Mouse (Mus musculus) heart, postnatal 36 days (tissue): ENCODE measurements around the gene Hccs. TPM values are rescaled to one million over a fixed set of nuclear protein-coding genes. Genes with fewer than 3 reads are reported as not detected.
"Not testable (repeated sequence)": the region's sequence is repeated elsewhere in the genome, so short reads cannot be mapped to it uniquely, and the experiment has no call there.

Experiments used
- DNase-seq, 2 experiments: peaks; one replicate each; pipeline ENCODE4 v3.0.0; 2021 to 2022
- intact Hi-C: fragments of 180-260 bp; cut with DNase I; formaldehyde crosslinking; loops from one replicate; pipeline ENCODE4 v1.15.1; 2025
- total RNA-seq, 2 experiments: library from RNA; stranded (reverse); gene quantifications; 2 replicates each; pipeline ENCODE4 v1.2.3; 2021

Hccs gene
- total RNA-seq, result 10 to 100 TPM; 63.3 to 70.0 TPM

GRCm38 (mm10) chrX:169319945-169320667 is at the start of gene Hccs:
TSS of gene Hccs (minus strand) at chrX:169320372.
- DNase-seq, result peak; percentile 85 to 88
- intact Hi-C loops, result loop anchor here (5.0 kb wide), 1 partner anchor 648 kb away; the partner anchor contains the start of gene Msl3

DNA sequence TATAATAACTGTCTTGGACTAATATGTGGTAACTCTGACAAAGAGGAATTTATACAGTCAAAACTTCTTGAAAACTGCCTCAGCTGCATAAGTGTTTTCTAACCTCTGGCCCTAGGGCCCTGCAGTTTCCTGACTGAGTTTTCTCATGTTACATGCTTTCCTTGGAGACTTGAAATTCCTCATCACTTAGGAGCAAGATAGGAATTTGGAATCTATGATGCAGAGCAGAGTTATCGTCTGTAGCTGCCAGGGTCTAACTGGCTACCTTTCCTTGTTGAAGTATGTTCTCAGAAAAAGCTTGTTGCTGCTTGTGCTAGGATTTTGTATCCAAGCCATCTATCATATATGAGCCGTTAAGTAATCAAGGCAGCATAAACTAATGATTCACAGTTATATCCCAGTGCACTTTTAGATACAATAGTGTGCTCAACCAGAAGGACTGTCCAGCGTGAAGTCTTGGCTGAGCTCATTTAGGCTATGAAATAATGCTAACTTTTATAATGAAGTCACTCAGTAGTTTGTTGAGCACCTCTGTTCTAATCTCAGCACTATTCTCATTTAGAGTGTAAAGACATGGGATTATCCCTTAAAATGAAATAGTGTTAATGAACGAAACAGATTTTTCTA is 37.1 kb upstream of the Hccs start:
- intact Hi-C loops, result no loop called here
- DNase-seq, result no peak

DNA sequence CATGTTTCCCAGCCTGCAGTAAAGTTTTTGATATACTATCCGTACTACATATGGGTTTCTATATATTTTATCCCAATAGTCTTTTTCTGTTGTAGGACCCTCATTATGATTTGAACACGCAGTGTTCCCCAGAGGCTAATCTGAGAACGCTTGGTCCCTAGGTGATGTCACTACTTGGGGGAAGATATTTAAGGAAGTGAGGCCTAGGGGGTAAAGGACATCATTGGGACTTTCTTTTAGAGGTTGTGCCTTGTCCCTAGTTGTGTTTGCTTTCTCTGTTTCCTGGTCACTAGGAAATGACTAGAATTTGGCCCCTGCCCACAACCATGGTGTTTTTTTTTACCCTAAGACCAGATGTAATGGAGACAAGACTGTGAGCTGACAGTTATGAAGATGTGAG is 18.0 kb upstream of the Hccs start:
- intact Hi-C loops, result no loop called here
- DNase-seq, result no peak

- intact Hi-C loops, result no loop called here
- no peak for DNase-seq
Observed at GRCm38 (mm10) chrX:169337559-169337958, 17.4 kb upstream of the Hccs start.

DNA sequence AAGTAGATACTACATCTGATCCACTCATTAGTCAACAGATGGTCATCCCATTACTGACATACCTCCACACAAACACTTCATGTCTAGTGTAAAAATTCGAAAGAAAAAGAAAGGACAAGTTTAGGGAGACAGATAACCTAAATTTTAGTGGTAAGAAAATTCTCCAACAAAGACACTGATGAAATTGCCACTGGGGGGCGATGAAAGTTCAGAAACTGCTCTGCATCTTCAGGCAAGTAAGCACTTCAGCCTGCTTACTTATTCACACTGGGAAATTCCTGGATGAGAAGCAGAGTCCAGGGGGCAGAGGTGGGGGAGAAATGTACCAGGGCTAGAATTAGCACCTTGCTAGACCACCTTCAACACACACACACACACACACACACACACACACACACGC is 12.1 kb upstream of the Hccs start:
- intact Hi-C loops, result loop anchor here (5.0 kb wide), 1 partner anchor 465 kb away; no protein-coding TSS in a partner anchor
- DNase-seq, result peak; percentile 10 to 20

- DNase-seq, result no peak
Observed at GRCm38 (mm10) chrX:169325929-169326595, 5.9 kb upstream of the Hccs start.

DNA sequence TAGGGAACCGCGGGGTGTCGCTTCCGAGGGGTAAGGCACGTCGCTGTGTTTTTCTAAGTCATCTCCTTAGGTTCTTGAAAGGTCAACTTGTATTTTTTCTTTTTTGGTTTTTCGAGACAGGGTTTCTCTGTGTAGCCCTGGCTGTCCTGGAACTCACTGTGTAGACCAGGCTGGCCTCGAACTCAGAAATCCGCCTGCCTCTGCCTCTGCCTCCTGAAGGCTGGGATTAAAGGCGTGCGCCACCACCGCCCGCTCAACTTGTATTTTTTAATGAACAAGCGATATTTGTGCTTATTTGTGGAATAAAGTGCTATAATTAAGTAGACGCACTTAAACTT is 465 bp upstream of the Hccs start:
- not testable (repeated sequence) for DNase-seq
- intact Hi-C loops, result loop anchor here (5.0 kb wide), 1 partner anchor 648 kb away; the partner anchor contains the start of gene Msl3

More at GRCm38 (mm10) chrX:169325929-169326595, 5.9 kb upstream of the Hccs start:
- intact Hi-C loops, result no loop called here

DNA sequence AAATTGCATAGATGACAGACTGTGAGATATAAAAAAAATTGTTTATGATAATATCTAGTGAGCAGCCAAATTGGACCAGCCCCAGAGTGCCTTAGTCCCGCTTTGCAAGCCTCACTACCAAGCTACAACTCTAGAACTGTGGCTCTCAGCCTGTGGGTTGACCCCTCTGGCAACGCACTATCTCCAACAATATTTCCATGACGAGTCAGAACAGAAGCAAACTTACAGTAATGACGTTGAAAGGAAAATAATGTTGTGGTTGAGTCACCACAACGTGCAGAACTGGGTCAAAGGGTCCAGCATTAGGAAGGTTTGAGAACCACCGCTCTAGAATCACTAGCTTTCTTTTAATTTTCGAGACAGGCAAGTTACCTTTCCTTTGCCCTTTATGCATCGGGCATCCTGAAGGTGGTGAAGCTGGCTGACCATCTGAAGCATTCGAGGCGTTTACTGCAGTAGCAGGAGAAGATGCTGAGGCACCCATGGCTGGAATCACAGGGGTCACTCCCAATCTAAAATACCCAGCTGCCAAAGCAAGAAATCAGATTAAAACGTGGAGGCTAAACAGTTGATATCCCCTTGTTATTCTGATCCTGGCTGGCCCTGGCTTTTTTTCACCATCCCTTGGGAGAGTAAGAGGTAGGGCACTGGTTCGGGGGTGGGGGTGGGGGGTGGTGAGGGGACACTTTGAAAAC is 959 bp downstream of the Hccs start:
- DNase-seq, result no peak
- intact Hi-C loops, result no loop called here

GRCm38 (mm10) chrX:169308559-169308958 is 11.6 kb downstream of the Hccs start:
- DNase-seq, result no peak
- intact Hi-C loops, result no loop called here

DNA sequence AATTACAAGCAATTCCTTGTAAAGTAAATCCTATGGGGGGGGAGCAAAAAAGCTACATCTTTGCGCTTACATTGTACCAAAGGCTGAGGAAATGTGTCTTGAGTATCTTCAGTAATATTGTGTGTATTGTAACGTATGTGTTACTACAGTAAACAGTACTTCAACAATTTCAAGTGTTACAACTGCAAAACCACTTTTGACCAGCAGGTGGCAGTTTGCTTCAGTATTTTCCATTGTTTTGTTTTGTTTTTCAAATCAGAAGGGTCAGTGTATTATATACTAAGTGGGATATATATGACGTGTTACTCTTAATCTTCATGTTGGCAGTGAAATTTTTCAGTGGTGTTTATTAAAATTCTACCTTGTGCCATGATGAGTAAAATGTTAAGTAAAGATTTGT is 16.2 kb downstream of the Hccs start:
- intact Hi-C loops, result loop anchor here (5.0 kb wide), 1 partner anchor 267 kb away; no protein-coding TSS in a partner anchor
- DNase-seq, result peak; percentile 18 to 40

GRCm38 (mm10) chrX:169302271-169303045 is 17.7 kb downstream of the Hccs start:
- intact Hi-C loops, result loop anchor here (5.0 kb wide), 1 partner anchor 265 kb away; no protein-coding TSS in a partner anchor
- peak; percentile 42 to 62 for DNase-seq

DNA sequence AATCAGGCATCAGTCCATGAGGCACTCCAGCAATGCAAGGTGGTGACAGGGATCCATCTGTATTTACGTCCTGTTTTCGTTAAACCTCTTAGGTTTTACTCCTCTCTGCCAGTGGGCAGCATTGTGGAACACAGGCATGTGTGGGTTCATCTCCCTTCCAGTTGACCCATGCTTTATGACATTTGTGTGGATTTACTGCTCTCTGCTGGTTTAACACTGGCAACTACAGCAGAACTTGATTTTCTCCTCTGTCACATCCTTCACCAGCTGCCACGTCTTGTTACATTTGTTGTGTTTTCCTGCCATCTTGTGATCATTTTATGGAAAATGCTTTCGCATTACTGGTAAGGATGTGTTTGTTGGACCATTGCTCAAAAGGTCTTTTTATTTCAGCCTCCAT is 20.6 kb downstream of the Hccs start:
- no peak for DNase-seq
- intact Hi-C loops, result no loop called here

DNA sequence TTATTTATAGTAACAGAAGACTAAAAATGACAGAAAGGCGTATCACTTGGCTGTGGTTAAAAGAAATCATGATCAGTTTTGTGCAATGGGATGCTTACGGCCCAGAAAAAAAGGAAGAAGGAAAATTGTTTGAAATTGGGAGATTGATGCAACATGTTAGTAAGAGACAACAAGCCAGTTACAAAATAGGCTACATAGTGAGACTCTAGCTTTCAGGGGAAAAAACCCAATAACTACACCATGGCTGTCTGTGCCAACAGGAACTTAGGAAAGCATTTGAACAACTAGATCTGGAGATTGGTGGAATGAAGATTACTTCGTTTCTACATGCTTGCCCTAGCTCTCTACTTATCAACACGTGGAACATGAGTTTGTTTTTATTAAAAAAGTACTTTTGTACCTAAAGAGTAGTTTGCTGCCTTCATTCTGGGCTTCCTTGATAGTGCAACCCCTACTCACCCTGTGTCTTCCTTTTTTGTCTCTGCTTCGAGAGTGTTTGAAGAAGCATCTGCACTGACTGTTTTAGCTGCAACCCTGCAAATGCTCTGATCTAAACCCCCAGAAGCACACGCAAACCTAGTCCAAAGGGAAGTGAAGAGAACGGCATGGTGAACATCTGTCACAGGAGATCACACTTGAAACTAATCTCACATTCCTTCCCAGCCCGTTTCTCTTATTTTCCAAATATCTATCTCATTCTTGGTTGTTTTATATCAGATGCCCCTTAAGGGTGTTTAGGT is 56.6 kb downstream of the Hccs start:
- intact Hi-C loops, result no loop called here
- no peak for DNase-seq

DNA sequence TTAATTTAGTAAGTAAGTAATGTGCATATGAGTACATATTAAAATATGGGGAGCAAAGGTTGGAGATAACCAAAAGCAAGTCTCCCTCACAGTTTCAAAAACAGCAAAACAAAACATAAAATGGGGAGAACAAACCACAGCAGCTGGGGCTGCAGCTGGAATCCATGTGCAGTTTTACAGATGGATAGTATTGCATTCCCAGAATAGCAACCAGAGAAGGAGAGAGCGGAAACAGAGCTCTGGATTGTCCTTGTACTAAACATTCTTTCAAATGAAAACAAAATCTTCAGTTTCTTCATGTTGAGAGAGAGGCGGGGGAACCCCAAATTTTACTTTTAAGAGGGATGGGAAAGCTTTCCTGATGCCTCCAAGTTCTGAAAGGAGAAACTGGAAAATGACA is 58.0 kb downstream of the Hccs start:
- intact Hi-C loops, result no loop called here
- no peak for DNase-seq

GRCm38 (mm10) chrX:169261034-169261433 is 59.1 kb downstream of the Hccs start:
- no peak for DNase-seq
- intact Hi-C loops, result no loop called here

GRCm38 (mm10) chrX:169256741-169257140 is 63.4 kb downstream of the Hccs start:
- intact Hi-C loops, result no loop called here
- no peak for DNase-seq

- intact Hi-C loops, result no loop called here
- DNase-seq, result no peak
Observed at GRCm38 (mm10) chrX:169255915-169256314, 64.3 kb downstream of the Hccs start.

DNA sequence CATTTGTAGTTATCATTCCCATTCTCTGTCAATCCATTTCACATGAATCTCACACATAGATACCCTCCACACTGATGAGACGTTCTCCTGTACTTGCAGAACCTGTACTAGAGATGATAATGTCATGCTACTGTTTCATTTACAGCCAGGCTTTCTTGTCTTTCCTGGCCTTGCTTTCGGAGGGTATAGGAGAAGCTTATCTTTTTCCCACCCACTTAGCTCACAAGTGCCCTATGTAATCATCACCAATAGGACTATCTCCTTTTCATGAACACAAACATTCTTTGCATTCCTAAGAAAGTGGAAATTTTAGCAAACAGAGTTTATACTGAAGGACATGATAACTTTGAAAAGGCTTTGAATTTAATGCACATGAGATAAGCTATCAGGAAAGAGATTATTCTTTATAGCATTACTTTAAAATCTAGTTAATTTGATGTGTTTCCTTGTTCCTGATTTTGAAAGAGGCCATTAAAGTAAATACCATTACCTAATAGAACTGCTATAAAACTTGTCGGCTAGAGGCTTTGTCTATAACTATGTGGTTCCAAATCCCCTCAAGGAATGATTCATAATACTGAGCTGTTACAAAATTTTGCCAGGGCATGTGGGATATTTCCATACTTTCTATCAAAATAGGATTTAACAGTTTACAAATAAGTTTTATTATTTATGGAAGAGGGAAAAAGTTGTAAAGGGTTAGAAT is 97.7 kb downstream of the Hccs start:
- no peak for DNase-seq
- intact Hi-C loops, result no loop called here

GRCm38 (mm10) chrX:169220064-169220463 is 100.1 kb downstream of the Hccs start:
- intact Hi-C loops, result no loop called here
- DNase-seq, result no peak
